Mouse (Mus musculus) CH12.LX (cell line): ENCODE results near the gene Sfxn1. TPM values are rescaled to one million over a fixed set of nuclear protein-coding genes. Genes with fewer than 3 reads are reported as not detected.

Experiments used
- DNase-seq: peaks from one replicate; pipeline ENCODE4 v3.0.0-alpha.2; 2013; ENCODE audit errors: extremely low read depth
- H3K27ac ChIP-seq: 2 replicates; pipeline ENCODE4 v1.5.1; 2012; ENCODE audit warnings: low read depth, mild to moderate bottlenecking, control low read depth, moderate library complexity; ENCODE audit not compliant: insufficient read depth
- H3K27me3 ChIP-seq: replicated peaks from 2 replicates; pipeline ENCODE3; 2012; ENCODE audit warnings: inconsistent platforms
- H3K36me3 ChIP-seq, 2 experiments: replicated peaks in 1 of 2; 2 replicates each; pipeline versions ENCODE3 to v1.6.1; 2012; ENCODE audit warnings: inconsistent platforms in 1 of 2, low read length in 1 of 2, mild to moderate bottlenecking in 1 of 2, mixed read lengths in 1 of 2, moderate library complexity in 1 of 2; ENCODE audit not compliant: control insufficient read depth in 1 of 2, insufficient read depth in 1 of 2
- H3K4me1 ChIP-seq, 2 experiments: 2 replicates each; pipeline ENCODE4 v1.6.1; 2012; ENCODE audit warnings: inconsistent platforms in 1 of 2, moderate library complexity in 1 of 2; ENCODE audit not compliant: insufficient read depth in 2 of 2, control insufficient read depth in 1 of 2
- H3K4me2 ChIP-seq: 2 replicates; pipeline ENCODE4 v1.6.1; 2012; ENCODE audit warnings: low read depth, mild to moderate bottlenecking, control low read depth; ENCODE audit not compliant: poor library complexity, insufficient read depth, severe bottlenecking
- H3K4me3 ChIP-seq, 3 experiments: fragments of 150-350 bp in 1 of 3; sonication (generic) in 1 of 3; replicated peaks in 1 of 3; 2 replicates each; pipeline versions ENCODE3 to v1.5.1; 2011 to 2012; ENCODE audit warnings: low read depth in 2 of 3, low read length in 2 of 3, mild to moderate bottlenecking in 2 of 3, moderate library complexity in 2 of 3, control low read depth in 1 of 3, improper control_type of control experiment in 1 of 3, inconsistent platforms in 1 of 3, mixed read lengths in 1 of 3; ENCODE audit not compliant: poor library complexity in 1 of 3
- H3K79me2 ChIP-seq: replicated peaks from 2 replicates; pipeline ENCODE4 v1.6.1; 2012; ENCODE audit warnings: mild to moderate bottlenecking, moderate library complexity; ENCODE audit not compliant: control insufficient read depth, poor library complexity, insufficient read depth, severe bottlenecking; ENCODE audit errors: extremely low read depth
- H3K9ac ChIP-seq: 2 replicates; pipeline ENCODE4 v1.6.1; 2012; ENCODE audit warnings: low read depth, mild to moderate bottlenecking, control low read depth, moderate library complexity; ENCODE audit not compliant: insufficient read depth
- H3K9me3 ChIP-seq: replicated peaks from 2 replicates; pipeline ENCODE3; 2012; ENCODE audit warnings: low read length, inconsistent platforms, mixed read lengths
- BHLHE40 ChIP-seq: IDR thresholded peaks from 2 replicates; pipeline ENCODE4 v1.6.1; 2011; ENCODE audit warnings: mild to moderate bottlenecking, low read depth, low read length, improper control_type of control experiment
- CHD1 ChIP-seq: IDR thresholded peaks from 2 replicates; pipeline ENCODE4 v1.6.1; 2012; ENCODE audit warnings: low read depth, low read length, improper control_type of control experiment, inconsistent platforms
- ELF1 ChIP-seq: IDR thresholded peaks from 2 replicates; pipeline ENCODE4 v1.6.1; 2014; ENCODE audit warnings: low read depth, mild to moderate bottlenecking, inconsistent platforms, low read length, improper control_type of control experiment
- HCFC1 ChIP-seq: IDR thresholded peaks from 2 replicates; pipeline ENCODE4 v1.6.1; 2012; ENCODE audit warnings: low read depth, mild to moderate bottlenecking, inconsistent platforms, low read length, improper control_type of control experiment
- JUN ChIP-seq: IDR thresholded peaks from 2 replicates; pipeline ENCODE4 v1.6.1; 2011; ENCODE audit warnings: low read depth, mild to moderate bottlenecking, low read length, improper control_type of control experiment, moderate library complexity; ENCODE audit not compliant: insufficient read depth
- JUND ChIP-seq: conservative IDR thresholded peaks from 2 replicates; pipeline ENCODE4 v1.6.1; 2011; ENCODE audit warnings: low read depth, low read length, improper control_type of control experiment
- MAX ChIP-seq: IDR thresholded peaks from 2 replicates; pipeline ENCODE4 v1.6.1; 2011; ENCODE audit warnings: low read length, improper control_type of control experiment
- MAZ ChIP-seq: IDR thresholded peaks from 2 replicates; pipeline ENCODE4 v1.6.1; 2012; ENCODE audit warnings: low read depth, mild to moderate bottlenecking, inconsistent platforms, low read length, improper control_type of control experiment, moderate library complexity
- MXI1 ChIP-seq: IDR thresholded peaks from 2 replicates; pipeline ENCODE4 v1.6.1; 2011; ENCODE audit warnings: mild to moderate bottlenecking, low read depth, low read length, improper control_type of control experiment
- NELFE ChIP-seq: IDR thresholded peaks from 2 replicates; pipeline ENCODE4 v1.6.1; 2011; ENCODE audit warnings: low read depth, low read length, improper control_type of control experiment
- POLR2A ChIP-seq: IDR thresholded peaks from 2 replicates; pipeline ENCODE4 v1.6.1; 2011; ENCODE audit warnings: low read depth, mild to moderate bottlenecking, improper control_type of control experiment, low read length
- POLR2AphosphoS2 ChIP-seq: IDR thresholded peaks from 2 replicates; pipeline ENCODE4 v1.6.1; 2011; ENCODE audit warnings: low read depth, low read length, improper control_type of control experiment
- RAD21 ChIP-seq: IDR thresholded peaks from 2 replicates; pipeline ENCODE4 v1.6.1; 2011; ENCODE audit warnings: low read depth, mild to moderate bottlenecking, low read length, improper control_type of control experiment, moderate library complexity
- RCOR1 ChIP-seq: conservative IDR thresholded peaks from 2 replicates; pipeline ENCODE4 v1.6.1; 2012; ENCODE audit warnings: low read depth, mild to moderate bottlenecking, inconsistent platforms, low read length, improper control_type of control experiment
- SIN3A ChIP-seq: IDR thresholded peaks from 2 replicates; pipeline ENCODE4 v1.6.1; 2012; ENCODE audit warnings: low read length, improper control_type of control experiment, inconsistent platforms
- TBP ChIP-seq: conservative IDR thresholded peaks from 2 replicates; pipeline ENCODE4 v1.6.1; 2011; ENCODE audit warnings: low read depth, low read length, improper control_type of control experiment
- USF1 ChIP-seq: IDR thresholded peaks from 2 replicates; pipeline ENCODE4 v1.6.1; 2014; ENCODE audit warnings: low read depth, mild to moderate bottlenecking, inconsistent platforms, low read length, improper control_type of control experiment
- USF2 ChIP-seq: conservative IDR thresholded peaks from 2 replicates; pipeline ENCODE4 v1.6.1; 2011; ENCODE audit warnings: low read depth, low read length, improper control_type of control experiment
- ZKSCAN1 ChIP-seq: IDR thresholded peaks from 2 replicates; pipeline ENCODE4 v1.6.1; 2012; ENCODE audit warnings: low read depth, inconsistent platforms, low read length, improper control_type of control experiment, borderline replicate concordance
- ZNF384 ChIP-seq: IDR thresholded peaks from 2 replicates; pipeline ENCODE4 v1.6.1; 2012; ENCODE audit warnings: low read depth, low read length, improper control_type of control experiment, inconsistent platforms
- dilution Hi-C: fragments of 300-500 bp; cut with MboI; formaldehyde crosslinking; loops from 2 replicates; pipeline ENCODE4 v1.14.3; 2020; ENCODE audit warnings: low sequenced_read_pairs; ENCODE audit not compliant: extremely low pct_unique_long_range_greater_than_20kb, extremely low pct_ligation_motif_present
- in situ Hi-C: fragments of 300-500 bp; cut with MboI; formaldehyde crosslinking; loops from 3 replicates; pipeline ENCODE4 v1.14.3; 2019; ENCODE audit warnings: low sequenced_read_pairs, low pct_ligation_motif_present, low pct_unique_long_range_greater_than_20kb, mixed read lengths
- polyA plus RNA-seq: library from polyadenylated mRNA; unstranded; fragments of >175 nt; gene quantifications from 2 replicates; pipeline ENCODE4 v1.2.1, GENCODE M21; 2012; ENCODE audit warnings: low read depth; ENCODE audit not compliant: insufficient read length
- total RNA-seq, 2 experiments: library from RNA; depleted of rRNA; stranded (reverse); fragments of 300-350 nt in 1 of 2; fragments of >200 nt in 1 of 2; gene quantifications; 2 replicates each; pipeline ENCODE4 v1.2.3; 2012 to 2014

The Sfxn1 gene
- total and polyA plus RNA-seq, 3 experiments = 71.7 to 147 (median 98.0) TPM

GRCm38 (mm10) chr13:54094349-54094748 is 22.7 kb downstream of the Sfxn1 start:
- H3K4me3 ChIP-seq = no peak overlapping the region
- TF ChIP-seq ELF1 = no peak
- TF ChIP-seq RCOR1 = no peak
- TF ChIP-seq HCFC1 = no peak
- TF ChIP-seq MAX = no peak
- TF ChIP-seq USF2 = no peak
- no peak for TF ChIP-seq RAD21
- no peak for TF ChIP-seq POLR2A
- no peak for TF ChIP-seq SIN3A
- TF ChIP-seq JUN = no peak
- TF ChIP-seq MAZ = no peak
- no peak for TF ChIP-seq POLR2AphosphoS2
- TF ChIP-seq ZKSCAN1 = no peak

DNA sequence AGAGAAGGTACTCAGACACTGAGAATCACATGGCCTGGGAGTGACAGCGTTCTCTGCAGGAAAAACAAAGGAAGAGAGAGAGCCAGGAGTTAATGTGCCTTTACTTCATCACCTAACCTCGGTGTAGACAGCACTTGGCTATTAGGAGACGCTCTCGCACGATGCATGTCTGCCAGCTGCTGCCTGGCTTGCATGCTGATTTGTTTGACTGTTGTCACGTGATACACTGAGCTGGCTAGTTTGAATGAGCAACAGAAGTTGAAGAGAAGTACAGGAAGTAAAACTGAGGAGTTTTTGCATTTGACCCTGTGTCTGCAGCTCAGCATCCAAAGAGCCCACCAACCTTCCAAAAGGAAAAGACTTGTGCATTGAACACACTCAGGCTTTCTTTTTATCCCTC is 23.3 kb downstream of the Sfxn1 start:
- H3K9me3 ChIP-seq = no peaks in the 10 kb centered on the region
- no peak overlapping the region for H3K9ac ChIP-seq
- H3K79me2 ChIP-seq = no peaks in the 10 kb centered on the region; the same call in 1 of the 2 replicates
- TF ChIP-seq ZNF384 = no peak
- peak; percentile 42 for TF ChIP-seq USF1
- peak; percentile 51; the same call in 1 of the 2 replicates for TF ChIP-seq USF2
- TF ChIP-seq, all 38 proteins: peak for 2
- Histone ChIP-seq H3K4me1 (peaks cover 3 to 28% of the 10 kb centered on the region in 2 experiments; a peak in 2 of 4 replicates), H3K4me2 (no peak overlapping the region), H3K27me3 (no peaks in the 10 kb centered on the region), H3K36me3 (peaks cover 77 to 99% of the 10 kb centered on the region in 2 experiments), H3K4me3 (no peak overlapping the region), H3K27ac (no peak overlapping the region)
- in situ Hi-C loops (no loop called here), dilution Hi-C loops (no loop called here)
- DNase-seq = no peak

More at GRCm38 (mm10) chr13:54094349-54094748, 22.7 kb downstream of the Sfxn1 start:
- dilution Hi-C loops = no loop called here
- no peak overlapping the region for H3K9ac ChIP-seq
- no peak overlapping the region for H3K27ac ChIP-seq
- no peaks in the 10 kb centered on the region; the same call in 1 of the 2 replicates for H3K79me2 ChIP-seq
- peaks cover 3 to 28% of the 10 kb centered on the region in 2 experiments; a peak in 2 of 4 replicates for H3K4me1 ChIP-seq
- peaks cover 76 to 99% of the 10 kb centered on the region in 2 experiments for H3K36me3 ChIP-seq
- no peaks in the 10 kb centered on the region for H3K27me3 ChIP-seq
- in situ Hi-C loops = no loop called here
- no peak for DNase-seq
- no peaks in the 10 kb centered on the region for H3K9me3 ChIP-seq
- H3K4me2 ChIP-seq = no peak overlapping the region

GRCm38 (mm10) chr13:54095721-54096120 is 24.1 kb downstream of the Sfxn1 start:
- peaks cover 3 to 32% of the 10 kb centered on the region in 2 experiments; a peak in 2 of 4 replicates for H3K4me1 ChIP-seq
- no peak overlapping the region for H3K27ac ChIP-seq
- DNase-seq = no peak
- no peak overlapping the region for H3K9ac ChIP-seq
- H3K79me2 ChIP-seq = no peaks in the 10 kb centered on the region; the same call in 1 of the 2 replicates
- no peaks in the 10 kb centered on the region for H3K27me3 ChIP-seq
- H3K9me3 ChIP-seq = no peaks in the 10 kb centered on the region
- peaks cover 80 to 100% of the 10 kb centered on the region in 2 experiments for H3K36me3 ChIP-seq
- no peak for TF ChIP-seq NELFE
- no peak for TF ChIP-seq BHLHE40
- TF ChIP-seq ZNF384 = no peak
- TF ChIP-seq USF1 = no peak
- no peak for TF ChIP-seq JUN
- TF ChIP-seq TBP = no peak
- no peak for TF ChIP-seq MXI1
- no peak for TF ChIP-seq RAD21
- no peak for TF ChIP-seq JUND
- TF ChIP-seq POLR2A = no peak; the same call in 1 of the 2 replicates
- TF ChIP-seq USF2 = no peak
- no peak for TF ChIP-seq CHD1
- no peak for TF ChIP-seq ZKSCAN1
- dilution Hi-C loops = no loop called here
- in situ Hi-C loops = no loop called here
- no peak overlapping the region for H3K4me3 ChIP-seq
- no peak overlapping the region for H3K4me2 ChIP-seq
